Mouse (Mus musculus) midbrain, embryonic 12.5 days (tissue): ENCODE results near the gene Ccdc146. TPM values are rescaled to one million over a fixed set of nuclear protein-coding genes. Genes with fewer than 3 reads are reported as not detected.
"Not testable (repeated sequence)": the region's sequence is repeated elsewhere in the genome, so short reads cannot be mapped to it uniquely, and the experiment has no call there.

ENCODE experiments used
- ATAC-seq: fragments of 200-750 bp; cut with Nextera tagmentation; 2 replicates; pipeline ENCODE4 v1.8.0; 2017; ENCODE audit warnings: low read depth, moderate TSS enrichment, moderate library complexity; ENCODE audit not compliant: low FRiP score
- H3K27ac ChIP-seq: fragments of 300-500 bp; sonication (generic); replicated peaks from 2 replicates; pipeline ENCODE4 v1.5.1; 2016; ENCODE audit warnings: mild to moderate bottlenecking
- H3K27me3 ChIP-seq: fragments of 300-500 bp; sonication (generic); 2 replicates; pipeline ENCODE4 v1.6.1; 2016; ENCODE audit warnings: mild to moderate bottlenecking
- H3K36me3 ChIP-seq: fragments of 300-500 bp; sonication (generic); 2 replicates; pipeline ENCODE4 v1.6.1; 2016
- H3K4me1 ChIP-seq: fragments of 300-500 bp; sonication (generic); 2 replicates; pipeline ENCODE4 v1.6.1; 2016
- H3K4me2 ChIP-seq: fragments of 300-500 bp; sonication (generic); replicated peaks from 2 replicates; pipeline ENCODE4 v1.6.1; 2016; ENCODE audit warnings: mild to moderate bottlenecking, moderate library complexity
- H3K4me3 ChIP-seq: fragments of 300-500 bp; sonication (generic); 2 replicates; pipeline ENCODE4 v1.5.1; 2016; ENCODE audit warnings: mild to moderate bottlenecking
- H3K9ac ChIP-seq: fragments of 300-500 bp; sonication (generic); replicated peaks from 2 replicates; pipeline ENCODE4 v1.6.1; 2016; ENCODE audit warnings: mild to moderate bottlenecking, moderate library complexity
- H3K9me3 ChIP-seq: fragments of 300-500 bp; sonication (generic); 2 replicates; pipeline ENCODE4 v1.6.1; 2016; ENCODE audit warnings: mild to moderate bottlenecking
- WGBS: fragments of 180-500 bp; shearing (Covaris S2); methylation state at CpG from one replicate; pipeline ENCODE4 v1.1.7; 2016; 5-methylcytosine and 5-hydroxymethylcytosine counted together
- polyA plus RNA-seq: library from polyadenylated mRNA; unstranded; fragments of >200 nt; fragmentation: Nextera tagmentation; extraction: Ambion mirVana; gene quantifications from 2 replicates; pipeline ENCODE4 v1.2.1, GENCODE M21; 2016

Ccdc146 gene
- polyA plus RNA-seq, 1 experiment from 2014 or later, result 0.29 TPM

DNA sequence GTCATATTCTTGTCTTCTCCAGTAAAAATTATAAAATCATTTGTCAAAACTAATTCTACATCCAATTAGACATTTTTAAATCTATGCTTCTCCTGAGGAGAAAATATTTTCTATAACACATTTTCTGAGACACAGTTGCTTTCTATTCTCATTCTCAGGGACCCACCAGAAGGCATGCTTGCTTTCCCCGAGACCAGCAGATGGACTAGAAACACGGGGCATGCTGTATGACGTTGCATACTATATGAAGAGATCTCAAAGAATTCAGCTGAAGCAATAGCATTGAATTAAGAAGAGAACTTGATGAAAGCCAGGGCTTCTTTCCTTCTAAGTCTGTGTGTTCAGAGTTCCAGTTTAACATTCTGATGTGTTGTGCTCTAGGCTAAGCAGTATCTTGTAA is 109.8 kb downstream of the Ccdc146 start:
- Histone ChIP-seq H3K4me1 (no peaks in the 10 kb centered on the region), H3K27me3 (no peaks in the 10 kb centered on the region), H3K9ac (no peak overlapping the region), H3K4me2 (no peak overlapping the region), H3K9me3 (0 out of 2 replicates have a peak, but pooled peaks cover 3% of the 10 kb centered on the region), H3K27ac (no peak overlapping the region), H3K36me3 (no peaks in the 10 kb centered on the region), H3K4me3 (no peak overlapping the region)
- 91% methylated on average over 3 of the region's 3 CpGs for WGBS
- ATAC-seq, result no peak

GRCm38 (mm10) chr5:21307165-21307564 is 117.3 kb downstream of the Ccdc146 start:
- no peaks in the 10 kb centered on the region for H3K27me3 ChIP-seq
- no peaks in the 10 kb centered on the region for H3K9me3 ChIP-seq
- no peak overlapping the region for H3K4me2 ChIP-seq
- no peak overlapping the region for H3K27ac ChIP-seq
- no peaks in the 10 kb centered on the region for H3K4me1 ChIP-seq
- 65% methylated on average over 5 of the region's 5 CpGs for WGBS
- ATAC-seq, result no peak
- H3K36me3 ChIP-seq, result no peaks in the 10 kb centered on the region
- H3K4me3 ChIP-seq, result no peak overlapping the region
- H3K9ac ChIP-seq, result no peak overlapping the region

- H3K9me3 ChIP-seq, result no peaks in the 10 kb centered on the region
- ATAC-seq, result no peak
- H3K4me3 ChIP-seq, result no peak overlapping the region
- no peaks in the 10 kb centered on the region for H3K27me3 ChIP-seq
- H3K4me1 ChIP-seq, result no peaks in the 10 kb centered on the region
- no peak overlapping the region for H3K4me2 ChIP-seq
- no peak overlapping the region for H3K27ac ChIP-seq
- H3K36me3 ChIP-seq, result no peaks in the 10 kb centered on the region
- no peak overlapping the region for H3K9ac ChIP-seq
- WGBS, result 84% methylated on average over 6 of the region's 6 CpGs
These were observed 123.5 kb downstream of the Ccdc146 start for GRCm38 (mm10) chr5:21301011-21301410.

DNA sequence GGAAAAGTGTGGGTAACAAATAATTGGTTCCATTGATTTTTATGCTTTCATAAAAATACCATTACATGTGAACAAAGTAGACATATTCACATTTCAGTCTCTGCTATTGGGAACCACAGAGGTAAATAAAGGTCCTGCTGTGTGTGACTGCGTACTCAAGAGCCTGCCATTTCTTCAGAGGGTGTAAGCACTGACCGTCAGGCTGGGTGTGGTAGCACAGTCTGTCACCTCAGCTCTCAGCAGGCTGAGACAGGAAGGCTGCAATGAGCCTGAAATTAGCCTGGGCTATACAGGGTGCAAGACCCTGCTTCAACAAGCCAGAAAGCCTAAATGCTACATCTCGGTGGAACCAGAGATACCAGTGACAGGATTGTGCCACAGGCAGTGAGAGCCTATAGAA is 124.4 kb downstream of the Ccdc146 start:
- Histone ChIP-seq H3K4me3 (no peak overlapping the region), H3K27ac (no peak overlapping the region), H3K36me3 (no peaks in the 10 kb centered on the region), H3K9ac (no peak overlapping the region), H3K4me1 (no peaks in the 10 kb centered on the region), H3K4me2 (no peak overlapping the region), H3K9me3 (no peaks in the 10 kb centered on the region), H3K27me3 (no peaks in the 10 kb centered on the region)
- no peak for ATAC-seq
- 83% methylated on average over 3 of the region's 3 CpGs for WGBS

- no peaks in the 10 kb centered on the region for H3K4me1 ChIP-seq
- no peak overlapping the region for H3K9ac ChIP-seq
- no peak overlapping the region for H3K27ac ChIP-seq
- no peaks in the 10 kb centered on the region for H3K36me3 ChIP-seq
- 88% methylated on average over 21 of the region's 21 CpGs for WGBS
- no peak overlapping the region for H3K4me2 ChIP-seq
- H3K27me3 ChIP-seq, result no peaks in the 10 kb centered on the region
- ATAC-seq, result no peak
- no peaks in the 10 kb centered on the region for H3K9me3 ChIP-seq
- H3K4me3 ChIP-seq, result no peak overlapping the region
These were observed 125.3 kb downstream of the Ccdc146 start for GRCm38 (mm10) chr5:21299076-21299755.

DNA sequence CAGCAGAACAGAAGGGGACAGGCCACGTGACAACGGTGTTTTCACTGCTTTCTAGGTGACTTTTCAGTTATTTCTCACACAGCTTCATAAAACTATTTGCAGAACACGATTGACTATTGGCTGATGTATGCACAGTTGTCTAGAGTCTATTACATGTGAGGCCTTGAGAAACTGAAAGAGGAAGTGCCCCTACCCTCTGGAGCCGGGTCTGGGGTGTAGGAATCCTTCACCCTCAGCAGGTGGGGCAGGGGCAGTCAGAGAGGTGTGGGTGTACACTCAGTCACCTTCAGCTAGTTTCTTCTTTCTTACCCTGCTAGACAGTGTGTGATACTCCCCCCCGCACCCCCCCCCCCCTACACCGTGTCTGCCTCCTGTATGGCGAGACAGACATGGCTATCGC is 128.8 kb downstream of the Ccdc146 start:
- Histone ChIP-seq H3K9ac (no peak overlapping the region), H3K27ac (no peak overlapping the region), H3K4me1 (no peaks in the 10 kb centered on the region), H3K4me3 (no peak overlapping the region), H3K27me3 (no peaks in the 10 kb centered on the region), H3K36me3 (no peaks in the 10 kb centered on the region), H3K4me2 (no peak overlapping the region), H3K9me3 (no peaks in the 10 kb centered on the region)
- no peak for ATAC-seq
- WGBS, result 86% methylated on average over 8 of the region's 8 CpGs

DNA sequence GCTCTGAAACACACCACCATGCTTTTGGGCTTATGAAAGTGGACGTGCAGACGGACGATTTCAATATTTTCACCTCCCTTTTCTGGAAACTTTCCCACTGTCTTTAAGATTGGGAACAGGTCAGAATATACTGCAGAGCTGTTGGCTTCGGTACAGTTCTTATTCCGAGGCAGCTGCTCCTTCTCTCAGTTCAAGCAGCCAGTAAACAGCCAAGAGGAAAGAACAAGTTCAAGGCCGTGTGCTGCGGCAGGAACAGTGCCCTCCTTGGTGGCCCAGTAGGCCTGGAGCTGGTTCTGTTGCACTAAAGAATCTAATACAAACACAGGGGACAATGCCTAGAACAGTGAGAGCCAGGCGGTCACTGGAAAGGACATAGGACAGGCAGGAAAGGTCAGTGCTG is 133.9 kb downstream of the Ccdc146 start:
- no peak for ATAC-seq
- Histone ChIP-seq H3K27me3 (no peaks in the 10 kb centered on the region), H3K9me3 (no peaks in the 10 kb centered on the region), H3K4me3 (no peak overlapping the region), H3K4me2 (no peak overlapping the region), H3K9ac (no peak overlapping the region), H3K36me3 (no peaks in the 10 kb centered on the region), H3K4me1 (no peaks in the 10 kb centered on the region), H3K27ac (no peak overlapping the region)
- WGBS, result 93% methylated on average over 8 of the region's 8 CpGs

- WGBS, result 82% methylated on average over 7 of the region's 7 CpGs
- no peak overlapping the region for H3K9ac ChIP-seq
- no peaks in the 10 kb centered on the region for H3K36me3 ChIP-seq
- H3K27ac ChIP-seq, result no peak overlapping the region
- no peak overlapping the region for H3K4me2 ChIP-seq
- no peak for ATAC-seq
- H3K4me3 ChIP-seq, result no peak overlapping the region
- H3K9me3 ChIP-seq, result no peaks in the 10 kb centered on the region
- H3K27me3 ChIP-seq, result no peaks in the 10 kb centered on the region
- H3K4me1 ChIP-seq, result no peaks in the 10 kb centered on the region
These were observed 135.6 kb downstream of the Ccdc146 start for GRCm38 (mm10) chr5:21288658-21289435.

GRCm38 (mm10) chr5:21283356-21284062 is 141.0 kb downstream of the Ccdc146 start:
- WGBS, result 94% methylated on average over 12 of the region's 12 CpGs

GRCm38 (mm10) chr5:21277685-21278084 is 146.8 kb downstream of the Ccdc146 start:
- not testable (repeated sequence) for H3K4me3 ChIP-seq, H3K4me2 ChIP-seq, ATAC-seq, H3K27me3 ChIP-seq, H3K27ac ChIP-seq, H3K4me1 ChIP-seq, H3K9ac ChIP-seq, H3K36me3 ChIP-seq, H3K9me3 ChIP-seq
- WGBS, result 57% methylated on average over 2 of the region's 2 CpGs

More at GRCm38 (mm10) chr5:21283356-21284062, 141.0 kb downstream of the Ccdc146 start:
- no peaks in the 10 kb centered on the region for H3K36me3 ChIP-seq
- H3K4me2 ChIP-seq, result no peak overlapping the region
- H3K4me3 ChIP-seq, result no peak overlapping the region
- no peak for ATAC-seq
- no peaks in the 10 kb centered on the region for H3K9me3 ChIP-seq
- H3K27me3 ChIP-seq, result no peaks in the 10 kb centered on the region
- H3K27ac ChIP-seq, result no peak overlapping the region
- no peak overlapping the region for H3K9ac ChIP-seq
- H3K4me1 ChIP-seq, result no peaks in the 10 kb centered on the region

DNA sequence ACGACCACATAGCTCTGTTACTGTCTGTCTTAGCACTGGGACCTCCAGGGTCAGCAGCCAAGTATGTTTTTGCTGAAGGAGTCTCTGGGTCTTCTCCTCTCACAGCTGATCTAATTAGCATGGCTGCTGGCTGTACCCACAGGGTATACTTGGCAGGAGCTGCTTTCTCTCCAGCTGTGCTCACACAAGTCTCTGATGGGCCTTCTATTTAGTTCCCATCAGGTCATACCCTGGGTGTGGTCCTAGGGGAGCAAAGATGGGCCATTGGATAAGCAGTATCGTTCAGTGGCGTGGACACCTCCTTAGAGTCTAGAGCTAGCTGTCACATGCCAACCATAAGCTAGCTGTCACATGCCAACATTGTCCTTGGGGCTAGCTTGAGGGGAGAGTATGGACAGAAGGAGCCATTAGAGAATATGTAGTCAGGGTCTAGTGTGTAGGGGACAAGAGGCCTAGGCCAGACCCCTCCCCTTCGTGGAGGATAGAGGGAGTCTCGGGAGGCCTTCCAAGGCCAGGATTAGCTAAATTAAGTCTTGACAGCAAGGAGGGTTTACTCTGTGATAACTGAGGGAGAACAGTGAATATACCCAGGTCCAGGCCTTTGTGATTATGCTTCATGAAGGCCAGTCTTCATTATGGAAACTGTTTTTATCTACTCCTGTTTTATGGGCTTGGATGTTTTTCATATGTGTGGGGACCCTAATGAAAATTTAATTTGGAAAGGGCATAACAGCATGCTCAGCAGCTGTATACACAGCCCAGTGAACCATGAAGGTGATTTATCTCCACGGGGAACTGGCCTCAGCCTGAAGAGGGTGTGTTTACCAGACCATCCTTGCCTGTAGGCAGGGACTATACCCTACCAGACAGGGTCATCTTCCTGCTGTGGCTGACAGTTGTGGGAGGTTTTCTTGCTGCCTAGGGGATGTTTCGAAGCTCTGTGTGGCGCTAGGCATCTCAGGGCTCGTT is 152.8 kb downstream of the Ccdc146 start:
- no peaks in the 10 kb centered on the region for H3K36me3 ChIP-seq
- no peak overlapping the region for H3K4me3 ChIP-seq
- H3K4me1 ChIP-seq, result peaks cover 6% of the 10 kb centered on the region; the same call in 1 of the 2 replicates
- no peak overlapping the region for H3K9ac ChIP-seq
- no peak overlapping the region for H3K4me2 ChIP-seq
- 0 out of 2 replicates have a peak overlapping the region, but pooled peaks have one; percentile 2 for H3K27ac ChIP-seq
- peak; percentile 80 for ATAC-seq
- no peaks in the 10 kb centered on the region for H3K9me3 ChIP-seq
- 43% methylated on average over 9 of the region's 9 CpGs for WGBS
- H3K27me3 ChIP-seq, result peaks cover 4% of the 10 kb centered on the region; the same call in 1 of the 2 replicates
